Mouse (Mus musculus) Muller cell, postnatal 12 days (primary cell): ENCODE measurements around the gene Arl13b.

ENCODE experiments used
- DNase-seq: peaks from one replicate; pipeline ENCODE4 v3.0.0-alpha.2; 2015; ENCODE audit errors: inconsistent ontology term

Arl13b gene

GRCm38 (mm10) chr16:62846498-62847312, at the start of gene Arl13b:
Gene Arl13b, minus strand, starts transcription at chr16:62847040.
- peak; percentile 97 for DNase-seq

- no peak for DNase-seq
These were observed 49.0 kb upstream of the Arl13b start for GRCm38 (mm10) chr16:62895824-62896223.

- DNase-seq: peak; percentile 91
These were observed 27.2 kb upstream of the Arl13b start for GRCm38 (mm10) chr16:62874065-62874464.

- no peak for DNase-seq
These were observed 26.3 kb upstream of the Arl13b start for GRCm38 (mm10) chr16:62873180-62873579.

- DNase-seq: peak; percentile 81
These were observed 25.9 kb upstream of the Arl13b start for GRCm38 (mm10) chr16:62872688-62873117.

GRCm38 (mm10) chr16:62861455-62861854, 14.6 kb upstream of the Arl13b start:
- peak; percentile 8 for DNase-seq

- DNase-seq: no peak
These were observed 13.3 kb upstream of the Arl13b start for GRCm38 (mm10) chr16:62860140-62860539.

GRCm38 (mm10) chr16:62858018-62858417, 11.2 kb upstream of the Arl13b start:
- peak; percentile 43 for DNase-seq

- DNase-seq: no peak
These were observed 10.7 kb upstream of the Arl13b start for GRCm38 (mm10) chr16:62857498-62857897.

- no peak for DNase-seq
These were observed 9.4 kb upstream of the Arl13b start for GRCm38 (mm10) chr16:62856273-62856672.

- no peak for DNase-seq
These were observed 8.5 kb upstream of the Arl13b start for GRCm38 (mm10) chr16:62855385-62855784.

- peak; percentile 82 for DNase-seq
These were observed 7.6 kb upstream of the Arl13b start, which contains the start of gene Pros1 for GRCm38 (mm10) chr16:62854191-62855068. Gene Pros1, plus strand, starts transcription at chr16:62854307.

- peak; percentile 29 for DNase-seq
These were observed 6.8 kb upstream of the Arl13b start for GRCm38 (mm10) chr16:62853611-62854126.

GRCm38 (mm10) chr16:62852464-62853252, 5.8 kb upstream of the Arl13b start:
- DNase-seq: no peak

GRCm38 (mm10) chr16:62845341-62845740, 1.5 kb downstream of the Arl13b start:
- no peak for DNase-seq

- DNase-seq: no peak
These were observed 12.7 kb downstream of the Arl13b start for GRCm38 (mm10) chr16:62834016-62834735.

- DNase-seq: peak; percentile 25
These were observed 14.4 kb downstream of the Arl13b start for GRCm38 (mm10) chr16:62832481-62832880.

- DNase-seq: no peak
These were observed 14.8 kb downstream of the Arl13b start for GRCm38 (mm10) chr16:62832027-62832426.

GRCm38 (mm10) chr16:62826156-62827001, 20.5 kb downstream of the Arl13b start:
- DNase-seq: peak; percentile 48

- no peak for DNase-seq
These were observed 24.4 kb downstream of the Arl13b start for GRCm38 (mm10) chr16:62822472-62822871.
